Mouse (Mus musculus): ENCODE data around the gene Sys1. TPM values are rescaled to one million over a fixed set of nuclear protein-coding genes. Genes with fewer than 3 reads are reported as not detected.

Gene Sys1
- total RNA-seq, 2 experiments from 2014 or later = 17.2 to 20.2 TPM

Other genes with a start within 250 kb of the Sys1 start
- gene Wfdc15b, start 235.3 kb upstream of the Sys1 start, total RNA-seq (2021) = not detected
- not detected for gene Svs2, start 218.5 kb upstream of the Sys1 start, total RNA-seq (2021)
- gene Svs3b, start 200.3 kb upstream of the Sys1 start, total RNA-seq (2021) = not detected
- not detected for gene Svs4, start 178.5 kb upstream of the Sys1 start, total RNA-seq (2021)
- not detected for gene Svs3a, start 167.7 kb upstream of the Sys1 start, total RNA-seq (2021)
- not detected for gene Svs6, start 140.2 kb upstream of the Sys1 start, total RNA-seq (2021)
- gene Svs5, start 124.2 kb upstream of the Sys1 start, total RNA-seq (2021) = not detected
- gene Slpi, start 67.9 kb upstream of the Sys1 start, total RNA-seq (2021) = not detected
- not detected for gene Rbpjl, start 53.8 kb upstream of the Sys1 start, total RNA-seq (2021)
- gene Matn4, start 51.8 kb upstream of the Sys1 start, total RNA-seq (2021) = 1 to 10 TPM; 1.0 to 2.3 TPM
- gene Sdc4, start 13.1 kb upstream of the Sys1 start, total RNA-seq (2021) = 10 to 100 TPM; 28.0 to 62.1 TPM
- gene Gm20458, start 4.0 kb downstream of the Sys1 start, total RNA-seq (2021) = 1 to 10 TPM; 3.2 to 8.9 TPM
- not detected for gene Trp53tg5, start 16.8 kb downstream of the Sys1 start, total RNA-seq (2021)
- gene Dbndd2, start 29.1 kb downstream of the Sys1 start, total RNA-seq (2021) = 10 to 100 TPM; 21.2 to 35.4 TPM
- 10 to 100 TPM; 27.7 to 39.4 TPM for gene Pigt, start 40.6 kb downstream of the Sys1 start, total RNA-seq (2021)
- gene Wfdc2, start 105.4 kb downstream of the Sys1 start, total RNA-seq (2021) = not detected
- gene Spint3, start 116.5 kb downstream of the Sys1 start, total RNA-seq (2021) = not detected
- gene Wfdc6a, start 128.5 kb downstream of the Sys1 start, total RNA-seq (2021) = not detected
- not detected for gene Eppin, start 136.6 kb downstream of the Sys1 start, total RNA-seq (2021)
- gene Wfdc6b, start 156.6 kb downstream of the Sys1 start, total RNA-seq (2021) = not detected
- gene Wfdc8, start 156.7 kb downstream of the Sys1 start, total RNA-seq (2021) = not detected
- not detected for gene Wfdc16, start 181.8 kb downstream of the Sys1 start, total RNA-seq (2021)
- not detected for gene Wfdc10, start 199.1 kb downstream of the Sys1 start, total RNA-seq (2021)
- not detected for gene Wfdc9, start 199.6 kb downstream of the Sys1 start, total RNA-seq (2021)
- not detected for gene Wfdc11, start 217.1 kb downstream of the Sys1 start, total RNA-seq (2021)
- not detected for gene Wfdc13, start 228.1 kb downstream of the Sys1 start, total RNA-seq (2021)
- not detected for gene Spint4, start 241.5 kb downstream of the Sys1 start, total RNA-seq (2021)

Data from gastrocnemius, postnatal 25 days (tissue).